Mouse (Mus musculus): Measurements from ENCODE around the gene Pfkfb3. TPM values are rescaled to one million over a fixed set of nuclear protein-coding genes. Genes with fewer than 3 reads are reported as not detected.

The Pfkfb3 gene
- polyA plus RNA-seq, 1 experiment from 2014 or later: 12.2 TPM

DNA sequence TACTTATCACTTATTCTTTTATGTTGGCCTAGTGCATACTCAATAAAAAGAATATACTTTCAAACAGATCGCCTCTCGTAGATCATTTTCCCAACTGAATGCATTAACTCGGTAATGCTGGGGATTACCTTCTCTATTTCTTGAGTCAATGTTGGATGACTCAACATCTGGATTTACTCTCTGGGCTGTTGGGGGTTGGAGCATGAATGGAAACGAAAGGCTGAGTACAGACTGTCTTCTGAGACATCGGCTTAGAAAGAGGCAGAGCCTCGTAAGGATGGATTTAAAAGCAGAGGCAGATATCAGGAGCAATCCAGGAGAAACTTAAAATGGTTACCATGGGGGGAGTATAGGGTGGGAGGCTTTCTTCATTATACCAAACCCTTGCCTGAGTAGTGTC lies 24.3 kb upstream of the Pfkfb3 start:
- Histone ChIP-seq H3K27me3 (ENCODE audit: control insufficient read depth, insufficient read depth, low read length) (no peaks in the 10 kb centered on the region), H3K27ac (replicated peaks; ENCODE audit: low read depth, low read length) (no peak overlapping the region), H3K4me1 (ENCODE audit: control insufficient read depth, insufficient read depth, low read length) (no peaks in the 10 kb centered on the region), H3K4me3 (ENCODE audit: low read depth, low read length) (no peak overlapping the region), H3K4me2 (ENCODE audit: low read depth, low read length) (no peak overlapping the region), H3K9ac (replicated peaks; ENCODE audit: low read length) (no peak overlapping the region), H3K9me3 (replicated peaks; ENCODE audit: control insufficient read depth, low read length) (no peaks in the 10 kb centered on the region), H3K36me3 (replicated peaks; ENCODE audit: control insufficient read depth, insufficient read depth, low read depth, low read length) (peaks cover 3% of the 10 kb centered on the region)
- DNase-seq (ENCODE audit: low spot score) (no peak), ATAC-seq (replicated peaks; ENCODE audit: insufficient number of reproducible peaks, low FRiP score, low TSS enrichment, low read depth) (no peak)
- WGBS: 88% methylated on average over 6 of the region's 6 CpGs

GRCm38 (mm10) chr2:11573684-11574083 lies 19.8 kb upstream of the Pfkfb3 start:
- Histone ChIP-seq H3K9ac (replicated peaks; ENCODE audit: low read length) (no peak overlapping the region), H3K36me3 (replicated peaks; ENCODE audit: control insufficient read depth, insufficient read depth, low read depth, low read length) (no peaks in the 10 kb centered on the region), H3K4me3 (ENCODE audit: low read depth, low read length) (no peak overlapping the region), H3K9me3 (replicated peaks; ENCODE audit: control insufficient read depth, low read length) (no peaks in the 10 kb centered on the region), H3K27me3 (ENCODE audit: control insufficient read depth, insufficient read depth, low read length) (no peaks in the 10 kb centered on the region), H3K4me1 (ENCODE audit: control insufficient read depth, insufficient read depth, low read length) (no peaks in the 10 kb centered on the region), H3K27ac (replicated peaks; ENCODE audit: low read depth, low read length) (no peak overlapping the region), H3K4me2 (ENCODE audit: low read depth, low read length) (no peak overlapping the region)
- DNase-seq (ENCODE audit: low spot score) (no peak), ATAC-seq (replicated peaks; ENCODE audit: insufficient number of reproducible peaks, low FRiP score, low TSS enrichment, low read depth) (no peak)
- WGBS: 91% methylated on average over 1 of the region's 1 CpGs

- no peak for ATAC-seq (replicated peaks; ENCODE audit: insufficient number of reproducible peaks, low FRiP score, low TSS enrichment, low read depth)
- no peaks in the 10 kb centered on the region for H3K36me3 ChIP-seq (replicated peaks; ENCODE audit: control insufficient read depth, insufficient read depth, low read depth, low read length)
- no peaks in the 10 kb centered on the region for H3K9me3 ChIP-seq (replicated peaks; ENCODE audit: control insufficient read depth, low read length)
- no peak overlapping the region for H3K4me2 ChIP-seq (ENCODE audit: low read depth, low read length)
- DNase-seq (ENCODE audit: low spot score): no peak
- WGBS: 39% methylated on average over 6 of the region's 6 CpGs
- H3K9ac ChIP-seq (replicated peaks; ENCODE audit: low read length): no peak overlapping the region
- H3K4me1 ChIP-seq (ENCODE audit: control insufficient read depth, insufficient read depth, low read length): no peaks in the 10 kb centered on the region
- H3K27me3 ChIP-seq (ENCODE audit: control insufficient read depth, insufficient read depth, low read length): no peaks in the 10 kb centered on the region
- no peak overlapping the region for H3K4me3 ChIP-seq (ENCODE audit: low read depth, low read length)
- H3K27ac ChIP-seq (replicated peaks; ENCODE audit: low read depth, low read length): no peak overlapping the region
Observed at GRCm38 (mm10) chr2:11571004-11571535, 17.2 kb upstream of the Pfkfb3 start.

DNA sequence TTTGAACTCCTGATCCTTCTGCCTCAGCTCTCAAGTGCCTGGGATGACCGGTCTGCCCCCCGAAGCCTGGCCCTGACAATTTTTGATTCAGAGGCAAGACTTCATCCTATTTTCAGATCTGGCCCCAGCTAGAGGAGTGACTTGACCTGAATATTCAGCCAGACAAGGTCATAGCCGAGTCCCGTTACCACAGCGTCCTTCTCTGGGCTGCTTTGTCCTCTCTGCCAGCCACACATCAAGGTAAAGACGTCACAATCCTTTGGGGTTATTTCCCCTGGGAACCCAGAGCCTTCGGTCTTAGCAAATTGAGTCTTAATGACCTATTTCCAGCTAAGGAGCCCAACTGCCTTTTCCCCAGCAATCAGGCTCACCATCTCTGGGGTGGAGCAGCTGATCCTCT lies 14.6 kb upstream of the Pfkfb3 start:
- ATAC-seq (replicated peaks; ENCODE audit: insufficient number of reproducible peaks, low FRiP score, low TSS enrichment, low read depth) (no peak), DNase-seq (ENCODE audit: low spot score) (no peak)
- no peaks in the 10 kb centered on the region for H3K36me3 ChIP-seq (replicated peaks; ENCODE audit: control insufficient read depth, insufficient read depth, low read depth, low read length)
- no peak overlapping the region for H3K4me3 ChIP-seq (ENCODE audit: low read depth, low read length)
- H3K27me3 ChIP-seq (ENCODE audit: control insufficient read depth, insufficient read depth, low read length): no peaks in the 10 kb centered on the region
- no peak overlapping the region for H3K27ac ChIP-seq (replicated peaks; ENCODE audit: low read depth, low read length)
- H3K9ac ChIP-seq (replicated peaks; ENCODE audit: low read length): no peak overlapping the region
- H3K9me3 ChIP-seq (replicated peaks; ENCODE audit: control insufficient read depth, low read length): no peaks in the 10 kb centered on the region
- 86% methylated on average over 7 of the region's 7 CpGs for WGBS
- H3K4me1 ChIP-seq (ENCODE audit: control insufficient read depth, insufficient read depth, low read length): no peaks in the 10 kb centered on the region
- H3K4me2 ChIP-seq (ENCODE audit: low read depth, low read length): no peak overlapping the region

- no peak overlapping the region for H3K9ac ChIP-seq (replicated peaks; ENCODE audit: low read length)
- H3K36me3 ChIP-seq (replicated peaks; ENCODE audit: control insufficient read depth, insufficient read depth, low read depth, low read length): no peaks in the 10 kb centered on the region
- no peaks in the 10 kb centered on the region for H3K4me1 ChIP-seq (ENCODE audit: control insufficient read depth, insufficient read depth, low read length)
- no peaks in the 10 kb centered on the region for H3K27me3 ChIP-seq (ENCODE audit: control insufficient read depth, insufficient read depth, low read length)
- H3K4me3 ChIP-seq (ENCODE audit: low read depth, low read length): no peak overlapping the region
- H3K9me3 ChIP-seq (replicated peaks; ENCODE audit: control insufficient read depth, low read length): no peaks in the 10 kb centered on the region
- 59% methylated on average over 4 of the region's 4 CpGs for WGBS
- H3K4me2 ChIP-seq (ENCODE audit: low read depth, low read length): no peak overlapping the region
- no peak overlapping the region for H3K27ac ChIP-seq (replicated peaks; ENCODE audit: low read depth, low read length)
- DNase-seq (ENCODE audit: low spot score): peak; percentile 26
- no peak for ATAC-seq (replicated peaks; ENCODE audit: insufficient number of reproducible peaks, low FRiP score, low TSS enrichment, low read depth)
Observed at GRCm38 (mm10) chr2:11567781-11568362, 14.0 kb upstream of the Pfkfb3 start.

DNA sequence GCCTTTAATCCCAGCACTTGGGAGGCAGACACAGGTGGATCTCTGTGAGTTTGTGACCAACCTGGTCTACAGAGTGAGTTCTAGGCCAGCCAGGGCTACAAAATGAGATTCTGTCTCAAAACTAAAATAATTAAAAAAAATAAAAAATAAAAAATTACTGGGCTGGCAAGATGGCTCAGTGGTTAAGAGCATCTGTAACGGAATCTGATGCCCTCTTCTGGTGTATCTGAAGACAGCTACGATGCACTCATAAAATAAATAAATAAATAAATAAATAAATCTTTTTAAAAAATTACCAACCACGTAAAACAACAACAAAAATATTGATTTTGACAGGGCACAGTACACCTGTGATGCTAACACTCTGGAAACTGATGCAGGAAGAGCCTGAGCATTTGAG lies 13.0 kb upstream of the Pfkfb3 start:
- no peak overlapping the region for H3K27ac ChIP-seq (replicated peaks; ENCODE audit: low read depth, low read length)
- H3K36me3 ChIP-seq (replicated peaks; ENCODE audit: control insufficient read depth, insufficient read depth, low read depth, low read length): no peaks in the 10 kb centered on the region
- DNase-seq (ENCODE audit: low spot score) (no peak), ATAC-seq (replicated peaks; ENCODE audit: insufficient number of reproducible peaks, low FRiP score, low TSS enrichment, low read depth) (no peak)
- no peak overlapping the region for H3K4me2 ChIP-seq (ENCODE audit: low read depth, low read length)
- no peaks in the 10 kb centered on the region for H3K4me1 ChIP-seq (ENCODE audit: control insufficient read depth, insufficient read depth, low read length)
- H3K27me3 ChIP-seq (ENCODE audit: control insufficient read depth, insufficient read depth, low read length): no peaks in the 10 kb centered on the region
- no peak overlapping the region for H3K9ac ChIP-seq (replicated peaks; ENCODE audit: low read length)
- no peaks in the 10 kb centered on the region for H3K9me3 ChIP-seq (replicated peaks; ENCODE audit: control insufficient read depth, low read length)
- H3K4me3 ChIP-seq (ENCODE audit: low read depth, low read length): no peak overlapping the region
- 88% methylated on average over 3 of the region's 3 CpGs for WGBS

GRCm38 (mm10) chr2:11566241-11566640 lies 12.4 kb upstream of the Pfkfb3 start:
- Histone ChIP-seq H3K27ac (replicated peaks; ENCODE audit: low read depth, low read length) (no peak overlapping the region), H3K4me3 (ENCODE audit: low read depth, low read length) (no peak overlapping the region), H3K9ac (replicated peaks; ENCODE audit: low read length) (no peak overlapping the region), H3K4me2 (ENCODE audit: low read depth, low read length) (no peak overlapping the region), H3K4me1 (ENCODE audit: control insufficient read depth, insufficient read depth, low read length) (no peaks in the 10 kb centered on the region), H3K27me3 (ENCODE audit: control insufficient read depth, insufficient read depth, low read length) (no peaks in the 10 kb centered on the region), H3K9me3 (replicated peaks; ENCODE audit: control insufficient read depth, low read length) (no peaks in the 10 kb centered on the region), H3K36me3 (replicated peaks; ENCODE audit: control insufficient read depth, insufficient read depth, low read depth, low read length) (no peaks in the 10 kb centered on the region)
- ATAC-seq (replicated peaks; ENCODE audit: insufficient number of reproducible peaks, low FRiP score, low TSS enrichment, low read depth) (no peak), DNase-seq (ENCODE audit: low spot score) (no peak)
- 85% methylated on average over 7 of the region's 7 CpGs for WGBS

GRCm38 (mm10) chr2:11564768-11565167 lies 10.9 kb upstream of the Pfkfb3 start:
- Histone ChIP-seq H3K4me3 (ENCODE audit: low read depth, low read length) (no peak overlapping the region), H3K27ac (replicated peaks; ENCODE audit: low read depth, low read length) (no peak overlapping the region), H3K36me3 (replicated peaks; ENCODE audit: control insufficient read depth, insufficient read depth, low read depth, low read length) (no peaks in the 10 kb centered on the region), H3K27me3 (ENCODE audit: control insufficient read depth, insufficient read depth, low read length) (no peaks in the 10 kb centered on the region), H3K9me3 (replicated peaks; ENCODE audit: control insufficient read depth, low read length) (no peaks in the 10 kb centered on the region), H3K4me1 (ENCODE audit: control insufficient read depth, insufficient read depth, low read length) (no peaks in the 10 kb centered on the region), H3K9ac (replicated peaks; ENCODE audit: low read length) (no peak overlapping the region), H3K4me2 (ENCODE audit: low read depth, low read length) (no peak overlapping the region)
- DNase-seq (ENCODE audit: low spot score): no peak
- ATAC-seq (replicated peaks; ENCODE audit: insufficient number of reproducible peaks, low FRiP score, low TSS enrichment, low read depth): no peak
- 84% methylated on average over 6 of the region's 6 CpGs for WGBS
